Mouse (Mus musculus) myocyte (in vitro differentiated cells): ENCODE results near the gene Ssc4d.

Experiments
- CEBPB ChIP-seq: IDR thresholded peaks from 2 replicates; pipeline ENCODE4 v1.6.1; 2011; ENCODE audit warnings: mild to moderate bottlenecking, moderate library complexity; ENCODE audit not compliant: poor library complexity, insufficient read depth, severe bottlenecking
- MAX ChIP-seq: IDR thresholded peaks from one replicate; pipeline ENCODE4 v1.6.1; 2011; ENCODE audit warnings: low read depth, mild to moderate bottlenecking, control low read depth
- MYOD1 ChIP-seq, 3 experiments: IDR thresholded peaks; one replicate each; pipeline ENCODE4 v1.6.1; 2011; ENCODE audit warnings: control low read depth in 2 of 3, low read depth in 2 of 3, mild to moderate bottlenecking in 2 of 3, moderate library complexity in 1 of 3; ENCODE audit not compliant: insufficient read length in 2 of 3, control insufficient read depth in 1 of 3
- MYOG ChIP-seq, 3 experiments: IDR thresholded peaks; one replicate each; pipeline ENCODE4 v1.6.1; 2011; ENCODE audit warnings: control low read depth in 2 of 3, low read depth in 2 of 3, mild to moderate bottlenecking in 2 of 3; ENCODE audit not compliant: insufficient read length in 2 of 3, control insufficient read depth in 1 of 3, insufficient read depth in 1 of 3
- POLR2A ChIP-seq: IDR thresholded peaks from one replicate; pipeline ENCODE4 v1.6.1; 2011; ENCODE audit warnings: low read depth, mild to moderate bottlenecking, control low read depth, moderate library complexity; ENCODE audit not compliant: insufficient read length
- POLR2AphosphoS2 ChIP-seq: IDR thresholded peaks from one replicate; pipeline ENCODE4 v1.6.1; 2011; ENCODE audit warnings: low read depth, control low read depth; ENCODE audit not compliant: insufficient read length
- USF1 ChIP-seq: IDR thresholded peaks from one replicate; pipeline ENCODE4 v1.6.1; 2011; ENCODE audit warnings: low read depth, mild to moderate bottlenecking, control low read depth, moderate library complexity

DNA sequence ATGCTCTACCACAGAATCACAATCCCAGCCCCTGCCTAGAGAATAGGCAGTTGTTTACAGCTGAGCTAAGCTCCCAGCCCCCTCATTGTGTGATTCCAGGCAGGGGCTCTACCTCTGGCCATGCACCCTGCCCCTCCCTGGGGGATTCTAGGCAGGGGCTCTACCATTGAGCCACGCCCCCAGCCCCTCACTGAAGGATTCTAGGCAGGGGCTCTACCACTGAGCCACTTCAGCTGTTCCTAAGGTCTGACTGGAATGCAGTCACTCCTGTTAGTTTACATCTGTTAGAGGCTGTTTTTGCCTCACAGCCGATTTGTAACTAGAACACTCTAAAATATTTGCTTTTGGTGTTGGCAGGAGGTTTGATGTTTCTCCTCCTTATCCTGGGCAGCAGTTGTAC is 28.0 kb upstream of the Ssc4d start:
- TF ChIP-seq POLR2A (no peak), USF1 (no peak), MYOD1 (IDR thresholded peaks at IDR 0.05; ENCODE audit: control insufficient read depth in 1 of 3, insufficient read length in 2 of 3, low read depth in 2 of 3) (no peak), CEBPB (no peak), MYOG (IDR thresholded peaks at IDR 0.05; ENCODE audit: control insufficient read depth in 1 of 3, insufficient read depth in 1 of 3, insufficient read length in 2 of 3, low read depth in 2 of 3) (peak in 1 of 3 experiments; percentile 34), MAX (no peak), POLR2AphosphoS2 (no peak)
